Mouse (Mus musculus) left cerebral cortex, adult 18-20 months (tissue): ENCODE data around the gene Lamc2. TPM values are rescaled to one million over a fixed set of nuclear protein-coding genes. Genes with fewer than 3 reads are reported as not detected.

Source experiments
- DNase-seq, 2 experiments: peaks; one replicate each; pipeline ENCODE4 v3.0.0; 2021 to 2022; ENCODE audit warnings: low spot score in 2 of 2, mixed read lengths in 1 of 2
- long read RNA-seq, 2 experiments: library from polyadenylated mRNA; stranded (forward); transcript quantifications; one replicate each; pipeline ENCODE4 v2.0.0; 2021
- total RNA-seq, 2 experiments: library from RNA; stranded (reverse); gene quantifications; 2 replicates each; pipeline ENCODE4 v1.2.3; 2021

Lamc2 gene
- total RNA-seq: 10 to 100 TPM; 11.2 TPM
- long read RNA-seq, experiment 1, full-length matches to known transcripts: 7 of 11 reads
- long read RNA-seq, experiment 1, partial matches to known transcripts: 2 of 11 reads
- long read RNA-seq, experiment 1, other reads (novel, unspliced or antisense): 2 of 11 reads
- long read RNA-seq, experiment 2, full-length matches to known transcripts: 5 of 9 reads
- long read RNA-seq, experiment 2, partial matches to known transcripts: 3 of 9 reads
- long read RNA-seq, experiment 2, other reads (novel, unspliced or antisense): 1 of 9 reads

DNA sequence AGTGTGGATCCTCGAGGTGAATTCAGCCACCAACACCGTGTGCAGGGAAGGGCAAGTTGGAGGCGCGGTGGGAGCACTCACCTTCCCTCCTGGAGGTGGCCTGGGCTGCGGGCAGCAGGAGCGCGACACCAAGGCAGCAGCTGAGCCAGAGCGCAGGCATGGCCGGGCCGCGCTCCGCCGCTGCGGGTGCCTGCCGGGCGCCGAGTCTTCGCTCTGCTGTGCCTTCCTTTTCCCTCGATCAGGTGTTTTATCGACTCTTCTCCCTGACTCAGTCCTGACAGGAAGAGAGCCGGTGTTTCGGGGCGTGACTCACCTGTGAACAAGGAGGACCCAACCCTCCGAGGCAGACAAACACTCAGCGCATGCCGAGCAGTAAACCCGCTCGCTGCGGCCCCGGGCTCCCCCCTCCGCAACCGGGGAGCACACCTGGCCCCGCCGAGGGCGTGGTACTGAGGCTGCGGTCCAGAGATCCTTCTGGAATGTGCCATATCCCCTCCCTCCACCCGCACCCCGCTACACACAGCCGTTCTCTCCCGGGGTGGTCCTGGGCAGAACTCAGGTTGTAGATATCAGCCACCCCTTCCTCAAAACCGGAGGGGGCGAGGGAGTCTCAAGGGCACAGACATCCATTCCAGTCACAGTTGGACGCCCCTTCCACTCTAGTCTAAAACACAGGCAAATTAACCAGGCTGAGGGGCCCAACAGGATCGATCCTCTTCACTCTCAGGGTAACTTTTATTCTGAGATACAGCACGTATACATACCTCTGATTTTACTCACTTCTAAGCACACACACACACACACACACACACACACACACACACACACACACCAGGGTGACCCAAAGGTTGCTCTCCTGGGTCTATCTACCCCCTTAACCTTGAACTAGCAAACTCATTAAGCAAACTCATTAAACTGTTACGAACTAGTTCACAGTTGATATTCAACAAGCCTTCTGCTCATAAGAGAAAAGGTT lies at the start of gene Lamc2:
Gene Lamc2 (minus strand): TSS at position 620 of the 976 bp plus-strand sequence.
- peak in 1 of 2 experiments; percentile 39 for DNase-seq

DNA sequence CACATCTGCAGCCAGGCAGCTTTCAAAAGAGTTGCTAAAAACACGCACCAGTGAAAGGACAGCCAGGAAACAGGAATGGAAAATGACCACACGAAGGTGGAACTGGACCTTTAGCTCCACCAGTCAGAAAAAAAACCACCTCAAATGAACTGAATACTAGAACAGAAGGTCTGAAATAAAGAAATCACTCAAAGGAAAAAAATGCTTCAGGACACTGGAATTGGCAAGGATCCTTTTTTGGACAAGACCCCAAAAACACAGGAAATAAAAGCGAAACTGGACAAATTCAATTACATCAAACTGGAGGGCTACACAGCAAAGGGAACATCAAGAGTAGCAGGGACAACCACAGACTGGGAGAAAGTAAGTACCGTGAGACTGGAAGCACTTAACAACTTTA lies 49.3 kb upstream of the Lamc2 start:
- no peak for DNase-seq

DNA sequence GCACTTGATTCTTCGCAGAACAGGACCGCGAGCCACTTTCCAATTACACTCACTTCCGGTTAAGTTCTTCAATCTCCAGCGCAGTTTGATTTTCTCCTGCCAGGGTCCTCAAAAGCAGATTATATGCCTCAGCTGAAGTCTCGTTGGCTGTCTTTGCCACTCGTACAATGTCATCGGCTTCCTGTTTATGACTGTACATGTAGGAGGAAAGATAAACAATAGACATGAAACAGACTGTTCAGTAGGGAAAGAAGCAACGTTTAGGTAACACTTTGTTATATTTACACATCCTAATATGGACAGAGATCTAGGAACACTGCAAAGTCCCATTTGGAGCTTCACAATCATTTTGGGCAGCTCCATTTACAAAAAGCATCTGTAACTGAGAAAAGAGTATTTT lies 45.4 kb upstream of the Lamc2 start:
- DNase-seq: no peak

- no peak for DNase-seq
Observed at GRCm38 (mm10) chr1:153227916-153228315, 41.7 kb upstream of the Lamc2 start.

- DNase-seq: no peak
Observed at GRCm38 (mm10) chr1:153227096-153227495, 40.8 kb upstream of the Lamc2 start.

- peak; percentile 21 to 35 for DNase-seq
Observed at GRCm38 (mm10) chr1:153225786-153226725, 39.8 kb upstream of the Lamc2 start.

DNA sequence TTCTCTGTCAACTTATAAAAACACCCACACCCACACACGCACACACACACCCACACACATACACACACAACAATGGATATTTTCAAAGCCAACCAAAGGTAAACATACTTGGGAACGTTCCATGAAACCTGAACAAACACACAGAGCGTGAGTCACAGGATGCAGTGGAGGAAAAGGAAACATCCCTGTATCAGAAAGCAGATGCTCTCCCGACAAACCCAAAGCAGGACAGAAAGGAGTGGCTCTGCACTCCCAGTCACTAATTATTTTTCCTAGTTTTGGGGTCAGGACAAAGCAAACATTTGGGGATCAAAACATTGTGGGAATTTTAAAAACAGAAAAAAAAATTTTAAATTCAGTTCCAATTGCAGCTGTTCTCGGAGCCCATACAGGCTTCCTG lies 38.1 kb upstream of the Lamc2 start:
- no peak for DNase-seq

DNA sequence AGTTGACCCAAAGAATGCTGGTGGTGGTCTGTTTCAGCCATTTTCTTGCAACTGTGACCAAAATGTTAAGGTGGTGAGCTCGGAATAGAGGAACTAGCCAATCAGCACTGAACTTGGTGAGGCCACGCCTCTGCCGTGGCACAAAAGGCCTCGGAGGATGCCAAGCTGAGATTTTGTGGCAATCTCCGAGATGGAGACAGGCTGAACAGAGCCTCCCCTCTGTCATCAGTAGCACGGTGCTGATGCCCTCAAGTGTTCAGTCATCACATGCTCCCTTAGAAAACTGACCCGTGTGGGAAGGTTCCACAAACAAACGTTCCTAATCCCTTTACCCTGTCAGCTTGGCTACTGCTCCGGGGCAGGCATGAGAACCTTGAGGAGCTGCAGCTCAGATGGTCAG lies 33.1 kb upstream of the Lamc2 start:
- DNase-seq: no peak

- DNase-seq: no peak
Observed at GRCm38 (mm10) chr1:153216516-153216915, 30.3 kb upstream of the Lamc2 start.

DNA sequence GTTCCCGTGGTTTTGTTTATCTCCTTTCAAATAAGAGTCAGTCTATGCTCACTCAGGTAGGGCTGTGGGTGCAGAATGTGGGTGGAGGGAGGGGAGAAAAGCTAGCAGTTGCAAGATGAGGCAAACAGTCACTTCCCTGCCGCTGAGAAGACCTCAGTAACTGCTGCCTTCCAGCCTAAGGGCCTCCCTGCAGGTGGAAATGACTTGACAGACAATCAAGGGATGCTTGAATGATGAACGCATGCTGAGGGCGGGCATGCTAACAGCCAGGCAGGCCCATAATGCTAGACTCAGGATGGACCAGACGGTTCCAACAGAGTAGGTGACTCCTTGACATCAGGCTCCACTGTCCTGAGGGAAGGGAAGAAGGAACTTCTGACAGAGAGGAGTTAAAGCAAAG lies 29.4 kb upstream of the Lamc2 start:
- DNase-seq: no peak

GRCm38 (mm10) chr1:153210992-153211391 lies 24.7 kb upstream of the Lamc2 start:
- DNase-seq: no peak

DNA sequence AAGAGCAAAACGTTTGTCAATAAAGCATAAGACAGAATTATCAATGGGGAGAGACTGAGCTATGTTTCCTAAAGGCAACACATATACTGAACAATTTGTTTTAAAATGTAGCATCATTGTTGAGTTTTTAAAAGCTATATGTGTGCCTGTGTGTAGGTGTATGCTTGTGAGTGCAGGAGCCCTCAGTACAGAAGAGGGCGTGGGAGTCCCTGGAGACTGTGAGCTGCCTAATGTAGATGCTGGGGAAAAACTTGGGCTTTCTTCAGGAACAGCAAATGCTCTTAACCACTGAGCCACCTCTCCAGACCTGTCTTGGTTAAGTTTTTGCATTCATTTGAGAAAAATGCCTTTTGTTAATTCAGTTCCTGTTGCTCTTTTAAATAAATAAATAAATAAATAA lies 24.0 kb upstream of the Lamc2 start:
- DNase-seq: no peak

GRCm38 (mm10) chr1:153202195-153202594 lies 15.9 kb upstream of the Lamc2 start:
- no peak for DNase-seq

GRCm38 (mm10) chr1:153201448-153201847 lies 15.2 kb upstream of the Lamc2 start:
- DNase-seq: no peak

DNA sequence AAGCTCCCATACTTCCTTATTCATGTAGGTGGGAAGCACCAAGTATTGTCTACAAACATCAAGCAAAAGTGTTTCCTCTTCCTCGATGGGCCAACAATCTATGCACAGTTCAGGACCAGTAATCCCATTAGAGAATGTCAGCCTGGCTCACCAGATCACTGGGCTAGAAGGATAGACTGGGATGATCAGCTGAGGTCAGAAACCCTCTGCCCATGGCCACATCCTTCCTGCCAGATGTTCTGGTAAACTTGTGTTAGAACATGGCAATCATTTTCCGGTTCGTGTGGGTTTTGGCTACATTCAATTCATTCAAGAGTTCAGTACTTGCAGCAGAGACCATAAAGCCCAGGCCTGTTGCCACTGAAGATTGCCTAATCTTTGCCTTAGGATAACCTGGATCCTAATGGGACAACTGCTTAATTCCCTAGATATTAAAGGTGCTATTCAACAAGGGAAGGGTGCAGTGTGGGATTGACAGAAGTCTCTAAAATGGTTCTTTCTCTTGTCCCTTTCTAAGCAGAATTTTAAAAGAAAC lies 11.1 kb upstream of the Lamc2 start:
- no peak for DNase-seq

GRCm38 (mm10) chr1:153192945-153193344 lies 6.7 kb upstream of the Lamc2 start:
- no peak for DNase-seq

GRCm38 (mm10) chr1:153192379-153192778 lies 6.1 kb upstream of the Lamc2 start:
- DNase-seq: no peak

GRCm38 (mm10) chr1:153191943-153192329 lies 5.7 kb upstream of the Lamc2 start:
- peak; percentile 43 to 59 for DNase-seq

GRCm38 (mm10) chr1:153191237-153191942 lies 5.1 kb upstream of the Lamc2 start:
- DNase-seq: no peak

DNA sequence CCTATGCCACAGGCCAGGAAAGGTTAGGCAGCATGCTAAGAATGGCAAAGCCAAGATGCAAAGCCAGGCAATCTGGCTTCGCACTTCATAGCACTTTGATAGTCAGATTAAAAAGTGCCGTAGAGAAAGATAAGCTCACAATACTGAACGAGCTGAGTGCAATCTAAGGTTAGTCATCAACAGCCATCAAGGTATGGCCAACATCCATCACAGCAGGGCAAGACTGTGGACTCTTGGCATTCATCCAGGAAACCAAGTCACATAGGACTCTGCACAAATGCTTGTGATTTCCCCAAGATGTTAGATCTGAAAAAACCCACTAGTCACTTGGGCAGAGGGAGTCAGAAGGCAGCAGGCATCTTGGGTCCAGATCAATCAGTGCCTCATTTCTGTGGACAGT lies 1.8 kb upstream of the Lamc2 start:
- DNase-seq: no peak
